Mouse (Mus musculus): ENCODE measurements around the gene Med19.

GRCm38 (mm10) chr2:84666081-84666480 is 12.1 kb upstream of the Med19 start:
- TF ChIP-seq CTCF (IDR thresholded peaks at IDR 0.05; ENCODE audit: low read depth, low read length): no peak
- no peak for TF ChIP-seq POLR2A (IDR thresholded peaks at IDR 0.05; ENCODE audit: borderline replicate concordance, low read depth, low read length)
